Mouse (Mus musculus) intestine, embryonic 14.5 days (tissue): ENCODE measurements around the gene Rin2. TPM values are rescaled to one million over a fixed set of nuclear protein-coding genes. Genes with fewer than 3 reads are reported as not detected.

Source experiments
- ATAC-seq: fragments of 200-750 bp; cut with Nextera tagmentation; replicated peaks from 2 replicates; pipeline ENCODE4 v1.8.0; 2017; ENCODE audit warnings: low read depth, moderate number of reproducible peaks, moderate TSS enrichment, moderate library complexity; ENCODE audit not compliant: low FRiP score, low TSS enrichment
- DNase-seq: peaks from one replicate; pipeline ENCODE4 v3.0.0-alpha.2; 2018; ENCODE audit warnings: low spot score
- H3K27ac ChIP-seq: fragments of 300-500 bp; sonication (generic); 2 replicates; pipeline ENCODE4 v1.5.1; 2014; ENCODE audit warnings: low read depth, mild to moderate bottlenecking, control low read depth
- H3K27me3 ChIP-seq: fragments of 300-500 bp; sonication (generic); replicated peaks from 2 replicates; pipeline ENCODE4 v1.6.1; 2014; ENCODE audit warnings: low read length, control low read depth; ENCODE audit not compliant: control insufficient read depth, insufficient read depth
- H3K36me3 ChIP-seq: fragments of 300-500 bp; sonication (generic); 2 replicates; pipeline ENCODE4 v1.6.1; 2014; ENCODE audit warnings: low read length, control low read depth; ENCODE audit not compliant: control insufficient read depth, insufficient read depth
- H3K4me1 ChIP-seq: fragments of 300-500 bp; sonication (generic); replicated peaks from 2 replicates; pipeline ENCODE4 v1.6.1; 2014; ENCODE audit warnings: low read length, control low read depth, mixed read lengths; ENCODE audit not compliant: control insufficient read depth, insufficient read depth
- H3K4me2 ChIP-seq: fragments of 300-500 bp; sonication (generic); 2 replicates; pipeline ENCODE4 v1.6.1; 2014; ENCODE audit warnings: low read length
- H3K4me3 ChIP-seq: fragments of 300-500 bp; sonication (generic); 2 replicates; pipeline ENCODE4 v1.5.1; 2014; ENCODE audit warnings: low read depth, low read length, control low read depth, mixed read lengths
- H3K9ac ChIP-seq: fragments of 300-500 bp; sonication (generic); 2 replicates; pipeline ENCODE4 v1.6.1; 2014; ENCODE audit warnings: mild to moderate bottlenecking, low read length
- H3K9me3 ChIP-seq: fragments of 300-500 bp; sonication (generic); 2 replicates; pipeline ENCODE4 v1.6.1; 2016; ENCODE audit warnings: low read length, control low read depth; ENCODE audit not compliant: control insufficient read depth
- WGBS: fragments of 180-500 bp; shearing (Covaris S2); extraction: QIAGEN DNeasy Blood & Tissue Kit; methylation state at CpG from one replicate; pipeline ENCODE4 v1.1.7; 2014; 5-methylcytosine and 5-hydroxymethylcytosine counted together
- polyA plus RNA-seq: library from polyadenylated mRNA; unstranded; fragments of >200 nt; fragmentation: Nextera tagmentation; extraction: Ambion mirVana; gene quantifications from 2 replicates; pipeline ENCODE4 v1.2.1, GENCODE M21; 2014

Gene Rin2
- polyA plus RNA-seq, 1 experiment from 2014 or later = 25.0 TPM

DNA sequence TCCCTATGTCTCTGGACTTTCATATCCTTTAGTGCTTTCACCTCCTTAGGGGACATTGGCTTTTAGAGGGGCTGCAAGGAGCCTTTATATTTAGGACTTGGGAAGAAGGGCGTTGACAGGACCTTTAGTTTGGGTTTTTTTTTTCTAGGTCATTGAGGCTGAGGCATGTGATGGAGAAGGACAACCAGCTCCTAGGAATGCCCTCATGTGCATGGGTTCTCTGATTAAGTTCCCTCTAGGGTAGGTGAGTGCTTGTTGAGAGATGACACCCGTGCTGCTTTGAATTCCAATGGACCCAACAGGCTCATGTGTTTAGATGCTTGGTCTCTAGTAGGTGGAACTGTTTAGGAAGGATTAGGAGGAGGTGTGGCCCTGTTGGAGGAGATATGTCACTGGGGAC lies 1.9 kb downstream of the Rin2 start:
- Histone ChIP-seq H3K4me2 (peak overlapping the region; percentile 84), H3K9ac (no peak overlapping the region)

DNA sequence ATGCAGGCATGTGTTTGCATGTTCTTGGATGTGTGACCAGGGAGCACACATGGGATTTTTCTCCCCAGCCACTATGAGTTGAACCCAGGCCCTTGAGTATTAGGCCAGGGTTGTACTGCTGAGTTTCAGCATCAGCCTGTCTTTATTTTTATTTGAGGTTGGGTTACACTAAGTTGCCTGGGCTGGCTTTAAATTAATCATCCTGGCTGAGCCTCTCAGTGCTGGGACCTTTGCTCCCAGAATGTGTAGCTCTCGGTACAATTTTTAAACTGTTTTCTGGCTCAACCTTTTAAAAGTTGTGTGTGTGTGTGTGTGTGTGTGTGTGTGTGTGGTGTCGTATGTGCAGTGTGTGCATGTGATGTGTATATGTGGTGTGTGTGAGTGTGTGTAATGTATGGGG lies 5.1 kb downstream of the Rin2 start:
- Histone ChIP-seq H3K4me1 (peaks cover 40% of the 10 kb centered on the region), H3K27ac (no peak overlapping the region), H3K4me2 (no peak overlapping the region), H3K27me3 (no peaks in the 10 kb centered on the region), H3K9me3 (no peaks in the 10 kb centered on the region), H3K4me3 (no peak overlapping the region), H3K9ac (no peak overlapping the region), H3K36me3 (no peaks in the 10 kb centered on the region)
- 60% methylated on average over 2 of the region's 2 CpGs for WGBS
- ATAC-seq (no peak), DNase-seq (no peak)

More for the DNA sequence above, 1.9 kb downstream of the Rin2 start:
- no peak overlapping the region for H3K4me3 ChIP-seq
- no peaks in the 10 kb centered on the region for H3K9me3 ChIP-seq
- no peak overlapping the region for H3K27ac ChIP-seq
- 76% methylated on average over 2 of the region's 2 CpGs for WGBS
- ATAC-seq (no peak), DNase-seq (no peak)
- peaks cover 28% of the 10 kb centered on the region for H3K4me1 ChIP-seq
- H3K27me3 ChIP-seq = no peaks in the 10 kb centered on the region
- H3K36me3 ChIP-seq = no peaks in the 10 kb centered on the region

DNA sequence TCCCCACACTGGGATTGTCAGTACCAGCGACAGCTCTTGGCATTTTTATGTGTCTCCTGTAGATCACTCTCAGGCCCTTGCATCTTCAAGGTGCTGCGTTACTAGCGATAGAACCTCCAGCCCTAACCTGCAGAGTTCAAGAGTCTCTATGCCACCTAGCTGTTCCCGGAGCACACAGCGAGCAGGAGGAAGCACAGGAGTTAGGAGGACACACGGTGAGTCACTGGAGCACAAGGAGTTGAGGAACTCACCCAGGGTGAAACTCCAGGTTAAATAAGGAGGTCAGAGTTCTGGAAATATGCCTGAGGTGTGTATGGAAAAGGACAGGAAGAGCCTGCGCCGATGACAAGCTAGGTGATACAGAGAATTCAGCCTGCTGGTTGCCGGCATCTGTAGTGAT lies 5.7 kb downstream of the Rin2 start:
- ATAC-seq (no peak), DNase-seq (no peak)
- WGBS = 62% methylated on average over 9 of the region's 9 CpGs
- no peaks in the 10 kb centered on the region for H3K27me3 ChIP-seq
- no peaks in the 10 kb centered on the region for H3K9me3 ChIP-seq
- H3K27ac ChIP-seq = peak overlapping the region; percentile 52; the same call in 1 of the 2 replicates
- no peaks in the 10 kb centered on the region for H3K36me3 ChIP-seq
- no peak overlapping the region for H3K4me3 ChIP-seq
- H3K4me1 ChIP-seq = peaks cover 40% of the 10 kb centered on the region
- no peak overlapping the region for H3K4me2 ChIP-seq
- no peak overlapping the region for H3K9ac ChIP-seq

DNA sequence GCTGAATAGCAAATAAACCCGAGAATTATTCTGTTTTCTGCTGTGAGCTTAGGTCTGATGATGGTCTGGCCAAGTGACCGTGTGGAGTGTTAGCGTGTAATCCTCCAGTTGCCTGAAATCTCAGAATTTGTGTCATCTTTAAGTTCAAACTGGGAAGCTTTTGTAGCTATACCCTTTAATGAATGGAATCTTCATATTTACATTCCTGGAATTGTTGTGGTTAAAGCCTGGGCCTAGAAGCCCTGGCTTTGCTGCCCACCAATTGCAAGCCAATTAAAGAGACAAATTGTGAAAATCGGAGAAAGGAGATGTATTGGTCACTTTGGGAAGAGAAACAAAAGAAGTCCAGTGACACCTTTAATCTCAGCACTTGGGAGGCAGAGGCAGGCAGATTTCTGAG lies 6.6 kb downstream of the Rin2 start:
- no peak for DNase-seq
- Histone ChIP-seq H3K4me2 (no peak overlapping the region), H3K27me3 (no peaks in the 10 kb centered on the region), H3K27ac (peak overlapping the region; percentile 52; the same call in 1 of the 2 replicates), H3K4me1 (peaks cover 34% of the 10 kb centered on the region), H3K4me3 (no peak overlapping the region), H3K36me3 (no peaks in the 10 kb centered on the region), H3K9me3 (no peaks in the 10 kb centered on the region), H3K9ac (no peak overlapping the region)
- 59% methylated on average over 4 of the region's 4 CpGs for WGBS
- no peak for ATAC-seq

DNA sequence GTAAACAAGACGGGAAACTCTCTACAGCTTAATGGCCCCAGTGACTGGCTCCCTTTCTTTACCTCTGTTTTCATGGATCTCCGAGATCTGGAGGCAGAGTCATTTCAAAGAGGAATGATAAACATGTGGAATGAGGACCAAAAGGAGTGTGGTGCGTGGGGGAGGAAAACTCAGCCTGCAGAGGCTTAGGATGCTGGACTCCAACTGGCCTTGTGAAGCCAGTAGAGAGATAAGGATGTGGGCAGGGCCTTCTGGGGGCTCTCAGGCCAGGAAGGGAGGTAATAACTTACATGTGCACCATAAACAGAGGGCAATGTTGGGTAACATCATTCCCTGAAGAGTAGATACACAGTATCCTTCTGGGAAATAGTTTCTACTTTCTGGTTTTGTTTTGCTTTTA lies 7.9 kb downstream of the Rin2 start:
- Histone ChIP-seq H3K4me2 (0 out of 2 replicates have a peak overlapping the region, but pooled peaks have one; percentile 7), H3K36me3 (no peaks in the 10 kb centered on the region), H3K4me3 (no peak overlapping the region), H3K9ac (no peak overlapping the region), H3K27me3 (no peaks in the 10 kb centered on the region), H3K4me1 (peaks cover 30% of the 10 kb centered on the region), H3K27ac (peak overlapping the region; percentile 9), H3K9me3 (no peaks in the 10 kb centered on the region)
- DNase-seq = no peak
- ATAC-seq = no peak
- 19% methylated on average over 3 of the region's 3 CpGs for WGBS

DNA sequence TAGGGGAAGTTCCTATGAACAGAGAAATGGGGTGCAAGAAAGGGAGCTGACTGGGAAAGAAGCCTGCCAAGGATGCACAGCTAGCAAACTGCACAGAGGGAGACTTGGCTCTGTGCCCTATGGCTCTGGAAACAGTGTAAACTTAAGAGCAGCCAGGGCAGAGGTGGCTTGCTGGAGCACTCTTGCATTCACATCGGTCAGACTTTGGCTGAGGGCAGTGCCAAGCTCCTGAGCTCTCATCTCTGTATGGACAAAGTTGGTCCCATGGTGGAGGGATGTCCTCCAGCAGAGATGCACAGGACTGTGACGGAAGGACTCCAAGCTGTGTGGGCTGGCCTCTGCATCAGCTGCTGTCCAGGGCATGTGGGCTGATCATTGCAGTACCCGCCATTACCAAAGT lies 8.5 kb downstream of the Rin2 start:
- Histone ChIP-seq H3K9me3 (no peaks in the 10 kb centered on the region), H3K4me2 (no peak overlapping the region), H3K27me3 (no peaks in the 10 kb centered on the region), H3K4me3 (no peak overlapping the region), H3K36me3 (no peaks in the 10 kb centered on the region), H3K27ac (peak overlapping the region; percentile 9), H3K9ac (no peak overlapping the region), H3K4me1 (peaks cover 30% of the 10 kb centered on the region)
- WGBS = 57% methylated on average over 3 of the region's 3 CpGs
- 0 out of 2 replicates have a peak, but pooled peaks have one; percentile 24 for ATAC-seq
- peak; percentile 60 for DNase-seq

DNA sequence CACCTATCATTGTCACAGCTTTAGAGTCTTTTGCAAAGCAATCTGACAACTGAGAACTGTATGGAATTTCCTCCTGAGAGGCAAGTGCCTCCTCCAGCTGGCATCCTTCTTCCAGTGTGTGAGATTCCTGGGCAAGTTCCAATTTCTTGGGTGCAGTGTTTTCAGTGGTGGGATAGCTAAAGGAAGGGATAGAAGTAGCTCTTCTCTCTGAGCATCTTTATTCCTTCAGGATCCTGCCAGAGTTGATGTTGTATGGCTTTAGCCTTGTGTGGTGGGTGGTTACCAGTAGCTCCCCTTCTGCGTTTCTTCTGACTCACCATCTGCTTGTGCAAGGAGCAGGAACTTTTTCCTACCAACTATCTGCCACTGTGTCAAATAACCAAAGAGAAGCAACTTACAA lies 9.1 kb downstream of the Rin2 start:
- Histone ChIP-seq H3K4me2 (no peak overlapping the region), H3K27me3 (no peaks in the 10 kb centered on the region), H3K36me3 (no peaks in the 10 kb centered on the region), H3K27ac (peak overlapping the region; percentile 9; the same call in 1 of the 2 replicates), H3K9me3 (no peaks in the 10 kb centered on the region), H3K4me1 (peaks cover 30% of the 10 kb centered on the region), H3K4me3 (no peak overlapping the region), H3K9ac (no peak overlapping the region)
- ATAC-seq (no peak), DNase-seq (no peak)
- WGBS = 70% methylated on average over 1 of the region's 1 CpGs

GRCm38 (mm10) chr2:145684891-145685290 lies 9.9 kb downstream of the Rin2 start:
- Histone ChIP-seq H3K27ac (no peak overlapping the region), H3K27me3 (no peaks in the 10 kb centered on the region), H3K9ac (no peak overlapping the region), H3K4me2 (no peak overlapping the region), H3K9me3 (no peaks in the 10 kb centered on the region), H3K4me1 (peaks cover 30% of the 10 kb centered on the region), H3K36me3 (no peaks in the 10 kb centered on the region), H3K4me3 (no peak overlapping the region)
- WGBS = 74% methylated on average over 8 of the region's 8 CpGs
- no peak for DNase-seq
- ATAC-seq = no peak

GRCm38 (mm10) chr2:145686017-145686416 lies 11.0 kb downstream of the Rin2 start:
- 84% methylated on average over 4 of the region's 4 CpGs for WGBS
- H3K9me3 ChIP-seq = no peaks in the 10 kb centered on the region
- no peak overlapping the region for H3K4me3 ChIP-seq
- peaks cover 25% of the 10 kb centered on the region for H3K4me1 ChIP-seq
- no peak overlapping the region for H3K4me2 ChIP-seq
- H3K36me3 ChIP-seq = no peaks in the 10 kb centered on the region
- H3K9ac ChIP-seq = no peak overlapping the region
- ATAC-seq = no peak
- DNase-seq = no peak
- no peaks in the 10 kb centered on the region for H3K27me3 ChIP-seq
- H3K27ac ChIP-seq = no peak overlapping the region
